Mouse (Mus musculus) forebrain, embryonic 11.5 days (tissue): ENCODE measurements at regions not wholly inside any gene's neighbourhood (a gene's known extent, or its start where the extent isn't known, plus 50 kb on each side); places are given as distances from the start of the nearest gene placed in this dataset.

Experiments
- ATAC-seq: fragments of 200-750 bp; cut with Nextera tagmentation; replicated peaks from 2 replicates; pipeline ENCODE4 v1.8.0; 2017; ENCODE audit warnings: moderate TSS enrichment; ENCODE audit not compliant: low FRiP score
- DNase-seq: peaks from one replicate; pipeline ENCODE4 v3.0.0-alpha.2; 2017; ENCODE audit warnings: low spot score
- H3K27ac ChIP-seq: fragments of 300-500 bp; sonication (generic); 2 replicates; pipeline ENCODE4 v1.5.1; 2014; ENCODE audit warnings: low read depth, low read length
- H3K27me3 ChIP-seq: fragments of 300-500 bp; sonication (generic); 2 replicates; pipeline ENCODE4 v1.6.1; 2014; ENCODE audit warnings: mild to moderate bottlenecking, low read length, mixed read lengths; ENCODE audit not compliant: control insufficient read depth, insufficient read depth
- H3K36me3 ChIP-seq: fragments of 300-500 bp; sonication (generic); 2 replicates; pipeline ENCODE4 v1.6.1; 2014; ENCODE audit warnings: mild to moderate bottlenecking, low read length, moderate library complexity, mixed read lengths; ENCODE audit not compliant: control insufficient read depth, insufficient read depth
- H3K4me1 ChIP-seq: fragments of 300-500 bp; sonication (generic); replicated peaks from 2 replicates; pipeline ENCODE4 v1.6.1; 2014; ENCODE audit warnings: low read length, mixed read lengths; ENCODE audit not compliant: control insufficient read depth, insufficient read depth
- H3K4me2 ChIP-seq: fragments of 300-500 bp; sonication (generic); 2 replicates; pipeline ENCODE4 v1.6.1; 2014; ENCODE audit warnings: low read depth, mild to moderate bottlenecking, low read length, moderate library complexity, mixed read lengths; ENCODE audit not compliant: severe bottlenecking
- H3K4me3 ChIP-seq: fragments of 300-500 bp; sonication (generic); 2 replicates; pipeline ENCODE4 v1.5.1; 2014; ENCODE audit warnings: low read depth, low read length
- H3K9ac ChIP-seq: fragments of 300-500 bp; sonication (generic); 2 replicates; pipeline ENCODE4 v1.6.1; 2014; ENCODE audit warnings: low read length
- H3K9me3 ChIP-seq: fragments of 300-500 bp; sonication (generic); 2 replicates; pipeline ENCODE4 v1.6.1; 2016; ENCODE audit warnings: low read length, mixed read lengths; ENCODE audit not compliant: control insufficient read depth
- WGBS: fragments of 180-500 bp; shearing (Covaris S2); extraction: QIAGEN DNeasy Blood & Tissue Kit; methylation state at CpG from one replicate; pipeline ENCODE4 v1.1.7; 2014; 5-methylcytosine and 5-hydroxymethylcytosine counted together

DNA sequence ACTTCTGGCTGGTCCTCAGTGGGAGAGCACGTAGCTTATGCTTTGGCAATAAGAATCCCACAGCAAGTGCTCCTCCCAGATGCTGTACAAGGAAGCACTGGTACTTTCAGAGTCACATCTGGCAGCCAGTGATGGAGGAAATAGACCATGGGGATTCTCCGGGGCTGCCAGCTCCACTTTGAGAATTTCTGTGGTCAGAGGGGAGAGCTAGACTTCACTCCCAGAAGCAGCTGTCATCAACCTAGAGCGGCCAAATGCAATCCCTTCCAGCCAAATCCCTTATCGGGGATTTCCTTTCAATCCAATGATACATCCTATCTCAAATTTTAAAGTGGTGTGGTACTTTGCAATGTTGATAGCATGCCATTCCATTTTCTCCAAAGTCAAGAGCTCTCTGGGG, 1474.1 kb upstream of the Flrt2 start:
- 87% methylated on average over 4 of the region's 4 CpGs for WGBS
- no peak for DNase-seq
- no peaks in the 10 kb centered on the region for H3K9me3 ChIP-seq

GRCm38 (mm10) chr12:94229894-94230293, 1462.1 kb upstream of the Flrt2 start:
- WGBS = 90% methylated on average over 4 of the region's 4 CpGs
- Histone ChIP-seq H3K9ac (no peak overlapping the region), H3K36me3 (no peaks in the 10 kb centered on the region), H3K27me3 (no peaks in the 10 kb centered on the region), H3K9me3 (no peaks in the 10 kb centered on the region), H3K4me3 (no peak overlapping the region), H3K4me2 (no peak overlapping the region), H3K27ac (no peak overlapping the region), H3K4me1 (no peaks in the 10 kb centered on the region)
- DNase-seq (no peak), ATAC-seq (no peak)

More for the DNA sequence above, 1474.1 kb upstream of the Flrt2 start:
- no peak overlapping the region for H3K4me2 ChIP-seq
- no peak overlapping the region for H3K9ac ChIP-seq
- H3K27ac ChIP-seq = no peak overlapping the region
- H3K4me1 ChIP-seq = no peaks in the 10 kb centered on the region
- no peaks in the 10 kb centered on the region for H3K27me3 ChIP-seq
- no peak for ATAC-seq
- no peaks in the 10 kb centered on the region for H3K36me3 ChIP-seq
- no peak overlapping the region for H3K4me3 ChIP-seq

DNA sequence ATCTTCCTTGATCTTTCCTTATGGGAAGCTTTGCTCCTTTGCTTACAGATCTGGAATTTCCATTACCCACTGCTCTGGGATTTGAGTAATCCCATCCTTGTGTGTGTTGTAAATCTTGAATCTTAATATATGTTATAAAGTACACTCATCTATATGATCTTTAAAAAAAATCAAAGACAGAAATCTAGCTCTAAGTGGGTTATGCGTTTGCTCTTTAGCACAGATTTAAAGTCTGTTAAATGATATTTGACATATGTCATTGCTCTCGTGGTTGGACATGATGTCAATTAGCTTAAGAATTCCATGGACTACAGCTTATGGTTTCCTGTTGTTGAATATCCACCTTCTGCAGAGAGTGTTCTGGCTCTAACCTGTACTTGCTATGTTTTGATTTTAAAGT, 1446.7 kb upstream of the Flrt2 start:
- Histone ChIP-seq H3K27me3 (no peaks in the 10 kb centered on the region), H3K27ac (no peak overlapping the region), H3K9me3 (no peaks in the 10 kb centered on the region), H3K4me1 (no peaks in the 10 kb centered on the region), H3K36me3 (no peaks in the 10 kb centered on the region), H3K9ac (no peak overlapping the region), H3K4me3 (no peak overlapping the region), H3K4me2 (no peak overlapping the region)
- WGBS = 73% methylated on average over 2 of the region's 2 CpGs
- no peak for DNase-seq
- ATAC-seq = no peak

- 0 out of 2 replicates have a peak, but pooled peaks have one; percentile 10 for ATAC-seq
These were observed 1444.7 kb upstream of the Flrt2 start for GRCm38 (mm10) chr12:94247362-94247761.

GRCm38 (mm10) chr12:94252957-94253633, 1438.9 kb upstream of the Flrt2 start:
- no peaks in the 10 kb centered on the region for H3K4me1 ChIP-seq
- no peaks in the 10 kb centered on the region for H3K27me3 ChIP-seq
- 72% methylated on average over 8 of the region's 8 CpGs for WGBS
- no peaks in the 10 kb centered on the region for H3K36me3 ChIP-seq
- no peak overlapping the region for H3K4me2 ChIP-seq
- DNase-seq = no peak
- no peak for ATAC-seq
- H3K9ac ChIP-seq = no peak overlapping the region
- no peak overlapping the region for H3K4me3 ChIP-seq
- no peaks in the 10 kb centered on the region for H3K9me3 ChIP-seq
- no peak overlapping the region for H3K27ac ChIP-seq

More at GRCm38 (mm10) chr12:94247362-94247761, 1444.7 kb upstream of the Flrt2 start:
- no peak overlapping the region for H3K27ac ChIP-seq
- no peak overlapping the region for H3K4me2 ChIP-seq
- no peak overlapping the region for H3K9ac ChIP-seq
- no peak overlapping the region for H3K4me3 ChIP-seq
- no peaks in the 10 kb centered on the region for H3K9me3 ChIP-seq
- no peaks in the 10 kb centered on the region for H3K4me1 ChIP-seq
- H3K36me3 ChIP-seq = no peaks in the 10 kb centered on the region
- DNase-seq = no peak
- H3K27me3 ChIP-seq = no peaks in the 10 kb centered on the region

DNA sequence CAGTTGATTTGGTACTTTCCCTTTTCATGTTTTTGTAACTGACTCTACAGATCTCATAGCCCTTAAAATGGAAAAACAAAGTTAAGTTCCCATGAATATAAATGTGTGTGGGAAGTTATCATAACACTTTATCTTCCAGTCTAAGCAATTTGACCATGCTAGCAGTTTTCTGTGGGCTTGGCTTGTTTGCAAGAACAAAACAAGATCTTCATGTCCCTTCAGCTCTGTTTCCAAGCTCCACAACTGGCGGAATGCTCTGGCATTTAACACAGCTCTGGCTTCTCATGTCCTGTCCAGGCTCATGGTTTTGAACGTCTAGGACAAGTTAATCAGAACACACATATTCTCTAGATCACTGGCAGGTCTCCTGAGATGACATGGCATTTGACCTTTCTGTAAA, 1411.1 kb upstream of the Flrt2 start:
- Histone ChIP-seq H3K27ac (no peak overlapping the region), H3K4me3 (no peak overlapping the region), H3K4me1 (no peaks in the 10 kb centered on the region), H3K9ac (no peak overlapping the region), H3K9me3 (no peaks in the 10 kb centered on the region), H3K4me2 (no peak overlapping the region), H3K36me3 (no peaks in the 10 kb centered on the region), H3K27me3 (no peaks in the 10 kb centered on the region)
- DNase-seq (no peak), ATAC-seq (no peak)
- 74% methylated on average over 2 of the region's 2 CpGs for WGBS

DNA sequence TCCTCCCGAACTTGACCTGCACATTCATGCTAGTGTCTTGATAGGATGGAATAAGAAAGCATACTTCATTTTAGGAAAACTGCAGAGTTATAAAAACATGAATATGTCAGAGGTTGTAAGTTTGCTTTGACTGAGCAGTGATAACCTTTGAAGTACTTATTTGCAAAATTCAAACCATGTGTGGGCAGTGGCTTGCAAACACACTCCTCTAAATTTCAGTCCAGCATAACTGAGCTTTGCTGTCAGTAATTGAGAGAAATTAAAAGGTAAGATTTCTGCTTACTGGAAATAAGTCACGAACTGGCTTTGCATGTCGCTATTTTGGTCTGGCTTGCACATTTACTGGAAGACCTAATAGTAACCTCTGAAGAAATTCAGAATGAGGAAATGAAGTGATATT, 1409.1 kb upstream of the Flrt2 start:
- Histone ChIP-seq H3K4me1 (no peaks in the 10 kb centered on the region), H3K36me3 (no peaks in the 10 kb centered on the region), H3K27ac (no peak overlapping the region), H3K4me3 (no peak overlapping the region), H3K9me3 (no peaks in the 10 kb centered on the region), H3K27me3 (no peaks in the 10 kb centered on the region), H3K9ac (no peak overlapping the region), H3K4me2 (no peak overlapping the region)
- ATAC-seq (no peak), DNase-seq (no peak)
- WGBS = 89% methylated on average over 3 of the region's 3 CpGs

GRCm38 (mm10) chr12:94283572-94283971, 1408.5 kb upstream of the Flrt2 start:
- no peak overlapping the region for H3K9ac ChIP-seq
- H3K9me3 ChIP-seq = no peaks in the 10 kb centered on the region
- H3K27ac ChIP-seq = no peak overlapping the region
- DNase-seq = no peak
- ATAC-seq = no peak
- H3K27me3 ChIP-seq = no peaks in the 10 kb centered on the region
- H3K4me2 ChIP-seq = no peak overlapping the region
- no peaks in the 10 kb centered on the region for H3K4me1 ChIP-seq
- WGBS = 73% methylated on average over 3 of the region's 3 CpGs
- no peak overlapping the region for H3K4me3 ChIP-seq
- H3K36me3 ChIP-seq = no peaks in the 10 kb centered on the region

DNA sequence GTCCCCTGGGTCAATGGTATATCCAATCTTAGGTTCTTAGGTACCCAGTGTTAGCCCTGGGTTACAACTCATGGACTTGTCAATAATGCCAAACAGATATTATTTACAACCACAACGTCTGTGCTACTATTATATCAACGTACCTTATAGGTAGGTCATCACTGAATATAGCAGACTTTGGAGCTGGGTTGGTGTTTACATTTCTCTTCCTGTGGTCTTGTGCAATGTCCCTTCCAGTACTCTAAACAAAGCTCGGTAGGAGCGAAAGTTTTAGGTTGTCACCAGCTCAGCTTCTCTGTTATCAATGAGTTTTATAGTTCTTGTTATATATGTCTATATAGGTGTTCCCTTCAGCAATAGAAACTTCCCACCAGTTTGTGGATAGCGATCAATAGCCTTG, 1394.2 kb upstream of the Flrt2 start:
- Histone ChIP-seq H3K4me2 (no peak overlapping the region), H3K27ac (no peak overlapping the region), H3K4me3 (no peak overlapping the region), H3K27me3 (no peaks in the 10 kb centered on the region), H3K9me3 (no peaks in the 10 kb centered on the region), H3K9ac (no peak overlapping the region), H3K4me1 (no peaks in the 10 kb centered on the region), H3K36me3 (no peaks in the 10 kb centered on the region)
- WGBS = 89% methylated on average over 5 of the region's 5 CpGs
- DNase-seq (no peak), ATAC-seq (no peak)
